Comparison of ENCODE assay signal across 8 mouse cellular contexts in genomic region chr7:79578851-79579241, GRCm38 (mm10). TPM values are rescaled to one million over a fixed set of nuclear protein-coding genes. Genes with fewer than 3 reads are reported as not detected.
DNase-seq lines count a peak whose midpoint lies in the region; ATAC-seq and TF ChIP-seq lines count a peak whose summit lies in the region.

No protein-coding gene starts in this region.

- no peak overlapping the region for H3K27ac ChIP-seq in lung, postnatal 0 days (ENCODE audit: low read length)
- 0 out of 2 replicates have a peak overlapping the region, but pooled peaks have one; percentile 36 for H3K27ac ChIP-seq in embryonic facial prominence, embryonic 11.5 days (replicated peaks; ENCODE audit: low read depth, low read length)
- peak overlapping the region; percentile 81 for H3K27ac ChIP-seq in hindbrain, embryonic 14.5 days

- peak; percentile 43 for DNase-seq in lung, postnatal 0 days (ENCODE audit: low spot score)
- no peak for DNase-seq in lung, postnatal 36 days
- DNase-seq in embryonic facial prominence, embryonic 11.5 days (ENCODE audit: low spot score) = peak; percentile 55
- peak; percentile 52 for DNase-seq in hindbrain, embryonic 14.5 days (ENCODE audit: low spot score)
- DNase-seq in lung, postnatal 4 days = peak; percentile 25 to 57
- DNase-seq in thymus, postnatal 4 days = peak; percentile 29
- no peak for DNase-seq in cerebellum, adult 11 months
- DNase-seq in spleen, postnatal 10 days (ENCODE audit: low spot score in 2 of 2) = no peak

- no peaks in the 10 kb centered on the region for H3K36me3 ChIP-seq in lung, postnatal 0 days (ENCODE audit: insufficient read depth, low read length)
- H3K36me3 ChIP-seq in embryonic facial prominence, embryonic 11.5 days (replicated peaks; ENCODE audit: control insufficient read depth, insufficient read depth, low read depth, low read length) = no peaks in the 10 kb centered on the region
- H3K36me3 ChIP-seq in hindbrain, embryonic 14.5 days (replicated peaks; ENCODE audit: control insufficient read depth, insufficient read depth) = no peaks in the 10 kb centered on the region

- 4% methylated on average over 20 of the region's 20 CpGs for WGBS in lung, postnatal 0 days
- WGBS in embryonic facial prominence, embryonic 11.5 days = 2% methylated on average over 20 of the region's 20 CpGs
- WGBS in hindbrain, embryonic 14.5 days = under 1% methylated on average over 20 of the region's 20 CpGs

- TF ChIP-seq EP300 in lung, postnatal 0 days (IDR thresholded peaks at IDR 0.05) = no peak

- no peaks in the 10 kb centered on the region for H3K9me3 ChIP-seq in lung, postnatal 0 days (ENCODE audit: low read length)
- no peaks in the 10 kb centered on the region for H3K9me3 ChIP-seq in embryonic facial prominence, embryonic 11.5 days (replicated peaks; ENCODE audit: control insufficient read depth, low read length)
- H3K9me3 ChIP-seq in hindbrain, embryonic 14.5 days (ENCODE audit: control insufficient read depth, low read length) = no peaks in the 10 kb centered on the region

- 0 out of 2 replicates have a peak, but pooled peaks cover 2% of the 10 kb centered on the region for H3K27me3 ChIP-seq in lung, postnatal 0 days (replicated peaks; ENCODE audit: insufficient read depth, low read length)
- peaks cover 14% of the 10 kb centered on the region for H3K27me3 ChIP-seq in embryonic facial prominence, embryonic 11.5 days (ENCODE audit: control insufficient read depth, insufficient read depth, low read length)
- peaks cover 7% of the 10 kb centered on the region; the same call in 1 of the 2 replicates for H3K27me3 ChIP-seq in hindbrain, embryonic 14.5 days (ENCODE audit: control insufficient read depth, insufficient read depth, low read length)

- peak; percentile 53; the same call in 1 of the 2 replicates for ATAC-seq in lung, postnatal 0 days
- ATAC-seq in embryonic facial prominence, embryonic 11.5 days (replicated peaks; ENCODE audit: insufficient number of reproducible peaks, low FRiP score, low TSS enrichment, low read depth) = peak; percentile 45; the same call in 1 of the 2 replicates
- peak; percentile 53; the same call in 1 of the 2 replicates for ATAC-seq in hindbrain, embryonic 14.5 days (ENCODE audit: low FRiP score)

- no peak overlapping the region for H3K9ac ChIP-seq in lung, postnatal 0 days (replicated peaks; ENCODE audit: low read depth)
- H3K9ac ChIP-seq in embryonic facial prominence, embryonic 11.5 days (replicated peaks; ENCODE audit: low read length) = 0 out of 2 replicates have a peak overlapping the region, but pooled peaks have one; percentile 43
- H3K9ac ChIP-seq in hindbrain, embryonic 14.5 days = peak overlapping the region; percentile 44

- no peaks in the 10 kb centered on the region for H3K4me1 ChIP-seq in lung, postnatal 0 days (ENCODE audit: insufficient read depth, low read depth, low read length)
- H3K4me1 ChIP-seq in embryonic facial prominence, embryonic 11.5 days (ENCODE audit: control insufficient read depth, insufficient read depth, low read length) = peaks cover 7% of the 10 kb centered on the region; the same call in 1 of the 2 replicates
- H3K4me1 ChIP-seq in hindbrain, embryonic 14.5 days (replicated peaks; ENCODE audit: control insufficient read depth, insufficient read depth, low read length) = peaks cover 25% of the 10 kb centered on the region

- H3K4me3 ChIP-seq in lung, postnatal 0 days (ENCODE audit: low read depth, low read length) = no peak overlapping the region
- H3K4me3 ChIP-seq in embryonic facial prominence, embryonic 11.5 days (ENCODE audit: low read depth, low read length) = no peak overlapping the region
- H3K4me3 ChIP-seq in hindbrain, embryonic 14.5 days (replicated peaks; ENCODE audit: low read length) = peak overlapping the region; percentile 15; the same call in 1 of the 2 replicates

- TF ChIP-seq CTCF in lung, postnatal 0 days (IDR thresholded peaks at IDR 0.05) = peak; percentile 25

- peak overlapping the region; percentile 50 for H3K4me2 ChIP-seq in lung, postnatal 0 days (replicated peaks; ENCODE audit: low read depth, low read length)
- peak overlapping the region; percentile 39 for H3K4me2 ChIP-seq in embryonic facial prominence, embryonic 11.5 days (ENCODE audit: low read depth, low read length)
- H3K4me2 ChIP-seq in hindbrain, embryonic 14.5 days (replicated peaks) = peak overlapping the region; percentile 50

RNA-seq across cellular contexts. Expression of gene Rhcg, which starts 38.6 kb away (rescaled TPM):
- 0.05 TPM in 1 of 2 replicates, not detected in the other for polyA plus RNA-seq in lung, postnatal 0 days (2015; fragmentation: Nextera tagmentation; extraction: Ambion mirVana)
- 0.53 and 0.67 TPM in 2 replicates for polyA plus RNA-seq in embryonic facial prominence, embryonic 11.5 days (2014; fragmentation: Nextera tagmentation; extraction: Ambion mirVana)
- 3.7 and 5.0 TPM in 2 replicates for polyA plus RNA-seq in hindbrain, embryonic 14.5 days (2014; fragmentation: Nextera tagmentation; extraction: Ambion mirVana)

Comparison
In these comparisons a context has a peak if more than half of its experiments do, and no peak if none do; other contexts are left out.
1. DNase-seq: peak in lung, postnatal 0 days (single experiment), embryonic facial prominence, embryonic 11.5 days (single experiment), hindbrain, embryonic 14.5 days (single experiment), lung, postnatal 4 days (2 of 2) and thymus, postnatal 4 days (single experiment); none in lung, postnatal 36 days (single experiment), cerebellum, adult 11 months (single experiment) and spleen, postnatal 10 days (0 of 2).
2. Peak in every context shown above with its lines, with median percentiles within 50 percentile points of each other: ATAC-seq and H3K4me2 ChIP-seq.